In the genomic region with DNA sequence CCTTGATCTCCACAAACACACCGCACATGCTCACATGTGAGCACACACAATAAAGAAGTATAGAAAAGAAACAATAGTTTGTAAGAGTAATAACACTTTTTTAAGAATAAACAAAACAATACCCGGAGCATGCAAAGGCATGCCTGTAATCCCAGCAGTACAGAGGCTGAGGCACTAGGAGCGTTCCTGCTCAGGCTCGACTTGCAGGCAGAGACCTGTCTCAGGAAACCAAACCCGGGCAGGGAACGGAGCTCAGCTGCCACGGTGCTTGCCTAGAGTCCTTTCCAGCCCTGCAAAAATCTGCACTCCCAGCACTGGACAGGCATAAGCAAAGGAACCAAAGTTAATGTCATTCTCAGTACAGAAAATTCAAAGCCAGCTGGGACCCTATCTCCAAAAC, we compare ENCODE assay signal across 19 mouse cellular contexts. TPM values are rescaled to one million over a fixed set of nuclear protein-coding genes. Genes with fewer than 3 reads are reported as not detected.
DNase-seq lines count a peak whose midpoint lies in the region; ATAC-seq lines count a peak whose summit lies in the region.
"Had no signal": no experiment of that assay in that cellular context is flagged by ENCODE, and none has a peak within 500 bp of the region (broad histone marks: within the 10 kb centered on the region; RNA-seq: fewer than 3 reads in every experiment).

No protein-coding gene starts in this region.

- WGBS in embryonic facial prominence, embryonic 10.5 days: 80% methylated on average over 7 of the region's 7 CpGs
- WGBS in embryonic facial prominence, embryonic 15.5 days: 42% methylated on average over 7 of the region's 7 CpGs

- 0 out of 2 replicates have a peak, but pooled peaks cover 3% of the 10 kb centered on the region for H3K4me1 ChIP-seq in embryonic facial prominence, embryonic 10.5 days
- 0 out of 2 replicates have a peak, but pooled peaks cover 3% of the 10 kb centered on the region for H3K4me1 ChIP-seq in embryonic facial prominence, embryonic 15.5 days
- H3K4me1 ChIP-seq: embryonic facial prominence, embryonic 12.5 days; hindbrain, embryonic 13.5 days had no signal

- no peak for ATAC-seq in embryonic facial prominence, embryonic 15.5 days (ENCODE audit: insufficient number of reproducible peaks, low FRiP score, low TSS enrichment, low read depth)
- no peak for ATAC-seq in monocyte, adult 5-6 weeks (replicated peaks; ENCODE audit: insufficient number of reproducible peaks, low FRiP score, low TSS enrichment, poor library complexity, severe bottlenecking)
- ATAC-seq: forebrain, embryonic 14.5 days; hindbrain, postnatal 0 days had no signal

- H3K9ac ChIP-seq in embryonic facial prominence, embryonic 15.5 days: no peak overlapping the region
- H3K9ac ChIP-seq: embryonic facial prominence, embryonic 12.5 days; hindbrain, embryonic 13.5 days had no signal

- H3K9me3 ChIP-seq in embryonic facial prominence, embryonic 10.5 days: no peaks in the 10 kb centered on the region
- no peaks in the 10 kb centered on the region for H3K9me3 ChIP-seq in embryonic facial prominence, embryonic 15.5 days (replicated peaks)
- H3K9me3 ChIP-seq: embryonic facial prominence, embryonic 12.5 days; forebrain, embryonic 10.5 days; hindbrain, embryonic 13.5 days had no signal

- no peak overlapping the region for H3K27ac ChIP-seq in embryonic facial prominence, embryonic 10.5 days (replicated peaks)
- H3K27ac ChIP-seq in embryonic facial prominence, embryonic 15.5 days (replicated peaks): 0 out of 2 replicates have a peak overlapping the region, but pooled peaks have one; percentile 22
- H3K27ac ChIP-seq: embryonic facial prominence, embryonic 12.5 days; forebrain, embryonic 10.5 days; hindbrain, embryonic 13.5 days; hindbrain, postnatal 0 days had no signal

- H3K27me3 ChIP-seq in embryonic facial prominence, embryonic 10.5 days (replicated peaks; ENCODE audit: low read depth, poor library complexity, severe bottlenecking): no peaks in the 10 kb centered on the region
- no peaks in the 10 kb centered on the region for H3K27me3 ChIP-seq in embryonic facial prominence, embryonic 15.5 days
- H3K27me3 ChIP-seq: embryonic facial prominence, embryonic 12.5 days; hindbrain, embryonic 13.5 days had no signal

- no peaks in the 10 kb centered on the region for H3K36me3 ChIP-seq in embryonic facial prominence, embryonic 10.5 days (replicated peaks)
- no peaks in the 10 kb centered on the region for H3K36me3 ChIP-seq in embryonic facial prominence, embryonic 15.5 days
- H3K36me3 ChIP-seq: embryonic facial prominence, embryonic 12.5 days; forebrain, embryonic 10.5 days; hindbrain, embryonic 13.5 days had no signal

- no peak overlapping the region for H3K4me3 ChIP-seq in embryonic facial prominence, embryonic 10.5 days
- no peak overlapping the region for H3K4me3 ChIP-seq in embryonic facial prominence, embryonic 15.5 days (replicated peaks)
- H3K4me3 ChIP-seq: embryonic facial prominence, embryonic 12.5 days; forebrain, embryonic 10.5 days; hindbrain, embryonic 13.5 days had no signal

- H3K4me2 ChIP-seq in embryonic facial prominence, embryonic 15.5 days (replicated peaks): no peak overlapping the region
- H3K4me2 ChIP-seq: embryonic facial prominence, embryonic 12.5 days; hindbrain, embryonic 13.5 days had no signal

- DNase-seq in urinary bladder, adult 18-20 months (ENCODE audit: low spot score in 2 of 2): peak; percentile 53 to 72
- no peak for DNase-seq in urinary bladder, postnatal 10 days (ENCODE audit: low spot score)
- peak; percentile 17 for DNase-seq in embryonic facial prominence, embryonic 10.5 days (ENCODE audit: low spot score)
- DNase-seq in urinary bladder, postnatal 25 days (ENCODE audit: low spot score): peak; percentile 33
- DNase-seq in adrenal gland, postnatal 10 days: no peak
- no peak for DNase-seq in layer of hippocampus, adult 9-10 months (ENCODE audit: low spot score)
- DNase-seq: adrenal gland, postnatal 25 days; cerebellum, adult 2 months; cerebellum, postnatal 10 days; gastrocnemius, postnatal 10 days; heart, postnatal 10 days; heart, postnatal 4 days had no signal

RNA-seq across cellular contexts. Expression of a gene that starts 32.1 kb away (rescaled TPM):
- 48.5 and 57.1 TPM in 2 replicates for polyA plus RNA-seq in embryonic facial prominence, embryonic 10.5 days (2016; fragmentation: Nextera tagmentation; extraction: Ambion mirVana)
- polyA plus RNA-seq in embryonic facial prominence, embryonic 15.5 days (2015; fragmentation: Nextera tagmentation; extraction: Ambion mirVana): 54.0 and 56.2 TPM in 2 replicates
- 10 to 100 TPM; 43.0 to 50.7 TPM for total RNA-seq in adrenal gland, postnatal 10 days (2021)
- 26.5 to 58.8 TPM (median 33.6 TPM) in 3 replicates for total RNA-seq in monocyte, adult 5-6 weeks (2017)

Comparison
In these comparisons a context has a peak if more than half of its experiments do, and no peak if none do; other contexts are left out.
1. DNase-seq: peak in urinary bladder, adult 18-20 months (2 of 2), embryonic facial prominence, embryonic 10.5 days (single experiment) and urinary bladder, postnatal 25 days (single experiment); none in urinary bladder, postnatal 10 days (single experiment), adrenal gland, postnatal 10 days (single experiment) and layer of hippocampus, adult 9-10 months (single experiment).